Mouse (Mus musculus) fibroblast of lung, adult 2 months (primary cell): ENCODE results near the gene Pcna.
A peak's percentile ranks its signal among the peaks of the same experiment; 100 is the strongest.
"Not testable (repeated sequence)": the region's sequence is repeated elsewhere in the genome, so short reads cannot be mapped to it uniquely, and the experiment has no call there.

Experiments used
- DNase-seq: peaks from one replicate; pipeline ENCODE4 v3.0.0-alpha.2; 2011; ENCODE audit warnings: low read depth

Gene Pcna

GRCm38 (mm10) chr2:132276249-132276648 lies 23.1 kb upstream of the Pcna start:
- no peak for DNase-seq

- DNase-seq = no peak
Observed at GRCm38 (mm10) chr2:132275527-132275926, 22.4 kb upstream of the Pcna start.

GRCm38 (mm10) chr2:132272694-132273389 lies 19.7 kb upstream of the Pcna start:
- DNase-seq = no peak

DNA sequence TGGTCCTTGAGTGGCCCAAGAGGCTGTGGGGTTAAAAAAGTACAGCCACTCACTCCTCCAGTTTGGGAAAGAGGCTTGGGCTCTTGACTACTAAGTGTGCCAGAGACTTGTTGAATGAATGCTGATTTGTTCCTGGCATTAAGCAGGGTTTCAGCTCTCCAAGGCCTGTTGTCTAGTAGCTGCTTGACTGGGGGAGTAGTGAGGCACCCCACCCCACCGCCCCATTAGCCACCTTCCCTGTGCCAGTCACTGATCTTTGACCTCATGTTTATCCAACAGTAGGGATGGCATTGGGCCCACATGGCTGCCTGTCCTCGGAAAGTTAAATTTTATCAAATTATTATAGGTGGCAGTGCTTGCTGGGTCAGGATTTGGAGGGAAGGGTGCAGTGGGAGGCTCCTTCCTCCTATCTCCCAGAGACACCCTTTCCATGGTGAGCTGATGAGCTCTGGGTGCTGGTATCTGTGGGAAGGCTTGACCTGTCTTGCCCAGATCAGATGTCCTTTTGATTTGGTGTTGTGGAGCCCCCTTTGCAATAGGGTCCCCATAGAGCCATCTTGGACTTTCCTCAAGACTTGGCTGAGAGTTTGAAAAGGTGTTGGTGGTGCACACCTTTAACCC lies 17.3 kb upstream of the Pcna start:
- DNase-seq = no peak

DNA sequence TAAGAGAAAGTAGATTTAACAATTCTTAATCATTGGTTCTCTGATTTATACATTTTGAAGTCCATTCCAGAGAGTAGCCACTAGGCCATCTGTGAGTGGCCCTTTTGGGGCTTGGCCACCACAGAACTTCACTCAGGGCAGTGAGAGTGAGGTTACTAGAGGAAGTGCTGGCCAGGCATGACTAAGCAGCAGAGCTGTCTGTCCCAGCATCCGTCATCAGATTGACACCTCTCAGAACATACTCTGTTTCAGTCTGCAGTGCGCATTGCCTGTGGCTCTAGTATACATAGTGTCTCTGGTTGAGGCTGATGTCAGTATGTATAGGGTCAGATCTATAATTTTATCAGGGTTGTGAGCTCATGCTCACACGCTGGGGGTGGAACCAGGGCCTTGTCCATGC lies 16.1 kb upstream of the Pcna start:
- no peak for DNase-seq

DNA sequence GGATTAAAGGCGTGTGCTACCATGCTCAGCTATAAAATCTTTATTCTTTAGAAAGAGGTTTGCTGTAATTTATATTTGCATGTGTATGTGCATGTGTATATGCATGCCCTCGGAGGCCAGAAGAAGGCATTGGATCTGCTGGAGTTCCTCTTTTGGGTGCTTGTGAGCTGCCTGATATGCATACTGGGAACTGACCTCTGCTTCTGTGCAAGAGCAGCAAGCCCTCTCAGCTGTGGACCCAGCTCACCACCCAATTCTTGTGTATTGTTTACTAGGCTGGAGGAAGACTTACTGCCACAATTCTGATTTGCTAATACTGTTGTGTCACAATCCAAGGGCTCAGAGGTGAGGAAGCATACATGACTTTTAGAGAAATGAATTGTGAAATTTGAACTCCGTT lies 13.0 kb upstream of the Pcna start:
- no peak for DNase-seq

GRCm38 (mm10) chr2:132265196-132265595 lies 12.1 kb upstream of the Pcna start:
- no peak for DNase-seq

DNA sequence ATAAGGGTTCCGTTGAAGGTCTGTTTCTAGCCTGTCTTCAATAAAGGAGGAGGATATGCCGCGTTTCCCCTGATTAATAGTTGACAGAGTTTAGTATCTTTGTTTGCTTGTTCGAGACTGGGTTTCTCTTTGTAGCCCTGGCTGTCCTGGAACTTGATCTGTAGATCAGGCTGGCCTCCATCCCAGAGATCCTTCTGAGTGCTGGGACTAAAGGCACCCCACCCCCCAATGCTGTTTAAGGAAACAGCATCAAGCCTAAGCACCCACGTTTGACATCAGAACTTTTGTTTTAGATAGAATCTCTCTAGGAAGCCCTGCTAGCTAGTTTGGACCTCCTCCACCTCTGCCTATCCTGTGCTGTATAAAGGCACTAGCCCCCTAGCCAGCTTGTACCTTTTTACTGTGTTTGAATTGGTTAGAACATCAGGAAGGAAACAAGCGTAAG lies 11.2 kb upstream of the Pcna start:
- no peak for DNase-seq

DNA sequence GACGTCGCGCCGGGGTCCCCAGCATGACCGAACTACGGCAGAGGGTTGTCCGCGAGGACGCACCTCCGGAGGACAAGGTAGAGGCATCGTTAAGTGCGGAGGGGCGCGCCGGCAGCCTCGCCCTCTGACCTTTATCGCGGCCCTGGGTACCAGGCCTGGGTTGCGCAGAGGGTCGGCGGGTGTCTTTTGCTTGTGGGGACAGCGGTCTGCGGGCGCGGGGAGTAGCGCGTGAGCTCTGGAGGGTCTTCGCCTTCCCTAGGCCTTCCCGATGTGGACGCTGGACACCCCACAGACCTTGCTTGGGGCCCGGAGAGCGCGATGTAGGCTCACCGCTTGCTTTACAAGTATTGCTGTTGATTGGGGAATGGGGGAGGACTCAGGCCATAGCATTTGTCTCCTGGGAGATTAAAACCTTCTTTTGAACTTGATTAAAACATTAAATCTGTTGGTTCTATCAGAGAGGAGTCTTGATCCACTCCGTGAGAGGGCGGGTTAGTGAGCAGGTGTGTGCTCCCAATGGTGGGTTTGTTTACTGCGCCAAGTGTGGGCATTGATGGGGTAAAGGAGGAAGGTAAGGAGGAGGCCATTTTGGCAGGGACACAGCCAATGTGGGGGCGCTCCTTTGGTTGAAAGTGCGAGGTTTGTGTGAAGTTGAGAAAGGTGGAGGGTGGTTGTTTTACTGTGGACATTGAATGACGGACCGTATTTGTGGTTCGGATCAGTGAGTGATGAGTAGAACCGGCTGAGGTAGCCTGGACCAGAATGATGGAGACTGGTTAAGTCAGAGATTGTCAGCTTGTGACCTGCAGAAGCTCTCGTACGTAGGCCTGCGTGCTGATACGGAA lies 10.5 kb upstream of the Pcna start:
- no peak for DNase-seq

- DNase-seq = peak; percentile 96
Observed at GRCm38 (mm10) chr2:132262879-132263398, 9.8 kb upstream of the Pcna start, which contains the start of gene Cds2. TSS of gene Cds2 (plus strand) at chr2:132263148.

DNA sequence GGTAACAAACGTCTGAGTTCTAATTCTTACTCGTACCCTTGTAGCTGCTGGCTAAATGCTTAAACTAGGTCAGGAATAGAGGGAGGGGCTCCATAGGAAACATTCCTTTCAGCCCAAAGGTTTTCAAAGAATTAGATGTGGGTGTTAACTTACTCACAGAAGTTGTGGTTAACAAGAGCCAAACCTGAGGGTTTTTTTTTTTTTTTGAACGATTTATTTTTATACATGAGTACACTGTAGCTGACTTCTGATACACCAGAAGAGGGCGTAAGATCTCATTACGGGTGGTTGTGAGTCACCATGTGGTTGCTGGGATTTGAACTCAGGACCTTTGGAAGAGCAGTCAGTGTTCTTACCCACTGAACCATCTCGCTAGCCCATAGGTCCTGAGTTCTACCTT lies 9.1 kb upstream of the Pcna start:
- DNase-seq = no peak

DNA sequence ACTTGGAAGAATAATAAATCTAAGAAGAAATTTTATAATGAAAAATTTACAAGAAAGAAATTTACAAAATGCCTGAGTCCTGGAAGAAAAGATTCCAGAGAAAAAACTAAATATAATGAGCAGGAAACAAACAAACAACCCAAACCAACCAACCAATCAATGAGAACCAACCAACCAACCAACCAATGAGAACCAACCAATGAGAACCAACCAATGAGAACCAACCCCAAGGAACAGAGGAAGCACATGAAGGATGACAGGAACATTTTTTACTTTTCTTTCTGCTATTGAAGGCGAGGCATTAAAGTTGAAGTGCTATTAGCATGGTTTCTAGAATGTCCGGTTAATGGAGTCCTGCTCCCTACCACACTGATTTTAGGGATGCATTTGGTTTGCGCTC lies 7.5 kb upstream of the Pcna start:
- no peak for DNase-seq

GRCm38 (mm10) chr2:132257350-132258068 lies 4.4 kb upstream of the Pcna start:
- DNase-seq = no peak

- DNase-seq = no peak
Observed at GRCm38 (mm10) chr2:132253603-132254002, 489 bp upstream of the Pcna start.

DNA sequence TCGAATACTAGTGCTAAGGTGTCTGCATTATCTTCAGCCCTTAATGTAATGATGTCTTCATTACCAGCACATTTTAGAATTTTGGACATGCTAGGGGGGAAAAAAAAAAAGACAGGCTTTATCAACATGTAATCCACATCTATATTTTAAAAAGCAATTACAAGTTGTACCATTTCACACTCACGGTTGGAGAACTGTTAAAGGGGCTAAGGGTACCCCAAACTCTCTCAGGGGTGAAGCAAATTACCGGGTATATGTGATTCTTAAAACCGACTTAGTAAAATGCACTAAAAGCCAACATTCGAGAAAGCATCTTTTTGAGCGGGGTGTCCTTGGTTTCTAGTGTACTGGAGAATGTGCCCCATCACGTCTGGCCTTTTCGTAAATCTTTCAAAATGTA lies 1.2 kb downstream of the Pcna start:
- DNase-seq = no peak

- DNase-seq = peak; percentile 83
Observed at GRCm38 (mm10) chr2:132247539-132248313, 5.4 kb downstream of the Pcna start, which contains the start of gene Tmem230. TSS of gene Tmem230 (minus strand) at chr2:132247807.

- no peak for DNase-seq
Observed at GRCm38 (mm10) chr2:132243370-132243769, 9.7 kb downstream of the Pcna start.

DNA sequence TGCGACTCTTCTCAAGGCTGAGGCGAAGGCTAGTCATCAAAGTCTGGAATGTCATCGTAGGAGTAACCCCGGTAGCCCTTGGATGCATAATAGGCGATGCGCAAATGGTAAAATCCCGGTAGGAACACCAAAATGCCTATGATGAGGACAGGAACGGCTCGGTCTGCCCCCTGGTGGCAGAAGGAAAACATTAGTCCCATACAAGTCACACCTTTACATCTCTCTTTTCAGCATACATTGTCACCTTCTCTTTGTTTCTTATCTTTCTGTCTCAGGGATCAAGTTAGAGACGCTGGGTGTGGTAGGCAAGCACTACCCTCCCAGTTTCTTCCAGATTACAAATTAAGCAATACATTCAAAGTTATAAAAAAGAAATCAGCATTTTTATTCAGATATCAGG lies 12.7 kb downstream of the Pcna start:
- not testable (repeated sequence) for DNase-seq

GRCm38 (mm10) chr2:132239434-132239833 lies 13.7 kb downstream of the Pcna start:
- DNase-seq = not testable (repeated sequence)

DNA sequence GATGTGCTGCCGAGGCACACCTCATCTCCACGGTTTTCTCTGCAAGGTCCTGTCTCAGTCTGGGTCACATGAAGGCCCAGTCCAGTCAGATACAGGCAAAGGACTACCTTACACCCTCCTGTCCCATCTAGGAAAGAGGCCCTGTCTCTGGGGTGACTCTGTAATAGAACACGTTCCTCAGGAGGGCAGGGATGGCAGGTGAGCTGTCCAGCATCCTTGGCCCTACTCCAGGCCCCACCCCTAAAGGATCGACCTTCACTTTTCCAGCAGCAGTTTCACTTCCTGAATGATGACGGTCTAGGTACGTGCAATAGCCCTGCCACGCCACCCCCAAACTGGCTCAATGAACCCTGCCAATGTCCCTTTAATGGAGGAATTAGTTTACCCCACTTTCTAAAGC lies 17.1 kb downstream of the Pcna start:
- DNase-seq = no peak

- no peak for DNase-seq
Observed at GRCm38 (mm10) chr2:132235291-132235690, 17.8 kb downstream of the Pcna start.
